Mouse (Mus musculus) gastrocnemius, postnatal 25 days (tissue): ENCODE measurements around the gene Olfr132. TPM values are rescaled to one million over a fixed set of nuclear protein-coding genes. Genes with fewer than 3 reads are reported as not detected.
"Not testable (repeated sequence)": the region's sequence is repeated elsewhere in the genome, so short reads cannot be mapped to it uniquely, and the experiment has no call there.

Experiments
- DNase-seq: peaks from one replicate; pipeline ENCODE4 v3.0.0; 2022
- long read RNA-seq, 2 experiments: library from polyadenylated mRNA; stranded (forward); transcript quantifications; one replicate each; pipeline ENCODE4 v2.0.0; 2021
- total RNA-seq, 2 experiments: library from RNA; stranded (reverse); gene quantifications; 1 replicate in 1 of 2; 2 replicates in 1 of 2; pipeline ENCODE4 v1.2.3; 2021

Gene Olfr132
- not detected for total RNA-seq
- long read RNA-seq, experiment 1: 0 reads
- long read RNA-seq, experiment 2: 0 reads

DNA sequence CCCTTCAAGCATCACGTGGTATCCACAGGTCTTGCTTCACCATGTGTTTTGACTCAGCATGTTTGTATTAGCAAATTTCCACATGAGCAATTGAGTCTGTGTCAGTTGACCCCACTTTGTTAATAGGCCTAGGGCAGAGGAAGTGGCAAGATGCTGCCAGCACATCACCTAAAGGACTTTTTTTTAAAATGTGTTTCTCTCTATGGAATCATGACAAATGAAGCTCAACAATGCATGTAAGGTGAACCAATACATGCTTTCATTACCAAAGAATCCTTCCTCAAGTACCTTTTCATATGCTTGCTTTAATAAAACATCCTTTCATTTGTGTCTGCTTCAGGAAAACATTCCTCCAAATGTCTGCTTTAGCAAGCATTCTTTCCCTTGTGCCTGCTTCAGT lies at the start of gene Olfr132:
Gene Olfr132, minus strand, starts transcription at position 101 of the 400 bp plus-strand sequence.
- no peak for DNase-seq

DNA sequence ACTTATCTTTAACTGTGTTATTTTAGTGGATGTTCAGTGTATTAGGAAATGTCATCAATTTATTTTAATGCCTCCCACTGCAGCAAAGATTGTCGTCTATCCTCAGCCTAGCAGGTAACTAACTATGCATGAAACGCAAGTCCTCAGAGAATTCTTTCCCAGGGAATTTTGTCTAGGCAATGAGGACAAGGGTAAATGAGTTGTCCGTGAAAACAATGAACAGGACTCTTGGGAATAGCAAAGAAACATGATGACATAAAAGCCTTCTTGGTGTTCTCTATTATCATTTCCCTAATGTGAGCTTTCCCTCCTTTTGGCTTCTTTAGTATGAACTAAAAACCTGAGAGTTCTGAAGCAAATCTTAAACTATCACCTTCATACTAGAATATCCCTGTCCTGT lies 36.8 kb upstream of the Olfr132 start, which contains the start of gene Olfr134:
Gene Olfr134, plus strand, starts transcription at position 301 of the 400 bp plus-strand sequence.
- DNase-seq: no peak

DNA sequence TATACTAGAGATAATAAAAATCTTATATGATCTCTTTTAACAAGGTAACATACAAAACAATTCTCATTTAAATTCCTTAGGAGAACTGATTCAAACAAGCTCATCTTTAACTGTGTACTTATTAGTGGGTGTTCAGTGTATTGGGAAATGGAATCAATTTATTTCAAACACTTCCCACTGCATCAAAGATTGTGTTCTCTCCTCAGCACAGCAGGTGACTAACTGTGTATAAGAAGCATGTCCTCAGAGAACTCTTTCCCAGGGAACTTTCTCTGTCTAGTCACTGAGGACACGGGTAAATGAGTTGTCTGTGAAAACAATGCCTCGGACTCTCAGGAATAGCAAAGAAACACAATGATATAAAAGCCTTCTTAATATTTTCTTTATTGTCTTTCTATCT lies 10.7 kb upstream of the Olfr132 start, which contains the start of gene Olfr133:
Gene Olfr133, plus strand, starts transcription at position 301 of the 400 bp plus-strand sequence.
- DNase-seq: no peak

DNA sequence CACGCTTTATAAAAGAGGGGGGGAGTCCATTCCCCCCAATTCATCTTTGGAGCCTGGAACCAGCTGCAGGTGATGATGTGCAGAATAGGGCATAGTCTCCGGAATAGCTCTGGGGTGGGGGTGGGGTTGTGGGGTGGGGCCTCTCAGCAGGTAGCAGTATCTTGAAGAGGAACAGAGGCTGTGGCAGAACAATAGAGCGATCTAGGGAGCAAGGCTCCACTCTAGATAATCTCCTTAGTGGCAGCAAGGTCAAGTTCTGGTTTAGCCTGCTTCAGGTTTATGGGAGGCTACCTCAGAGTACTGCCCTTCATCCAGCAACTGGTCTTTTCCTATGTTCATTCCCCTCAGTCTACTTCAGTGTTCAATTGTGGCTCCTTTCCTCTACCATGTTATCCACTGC lies 9.0 kb downstream of the Olfr132 start:
- not testable (repeated sequence) for DNase-seq

DNA sequence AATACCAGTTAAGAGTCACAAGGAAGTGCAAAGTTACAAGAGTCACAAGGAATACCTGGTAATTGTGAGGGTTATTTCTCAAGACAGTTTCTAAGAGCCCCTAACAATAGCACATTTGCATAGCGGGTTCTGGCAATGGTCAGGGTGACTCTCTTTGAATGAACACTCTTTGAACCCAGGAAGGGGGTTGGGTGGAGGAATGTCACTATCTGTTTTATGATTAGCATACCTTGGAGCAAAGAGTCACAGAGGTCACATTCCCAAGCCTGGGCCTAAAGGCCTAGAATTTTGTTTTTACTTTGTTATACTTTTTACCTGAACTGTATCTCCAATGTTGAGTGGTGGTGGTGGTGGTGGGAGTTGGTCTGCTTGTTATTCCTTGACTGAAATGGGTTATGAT lies 10.1 kb downstream of the Olfr132 start:
- DNase-seq: not testable (repeated sequence)

DNA sequence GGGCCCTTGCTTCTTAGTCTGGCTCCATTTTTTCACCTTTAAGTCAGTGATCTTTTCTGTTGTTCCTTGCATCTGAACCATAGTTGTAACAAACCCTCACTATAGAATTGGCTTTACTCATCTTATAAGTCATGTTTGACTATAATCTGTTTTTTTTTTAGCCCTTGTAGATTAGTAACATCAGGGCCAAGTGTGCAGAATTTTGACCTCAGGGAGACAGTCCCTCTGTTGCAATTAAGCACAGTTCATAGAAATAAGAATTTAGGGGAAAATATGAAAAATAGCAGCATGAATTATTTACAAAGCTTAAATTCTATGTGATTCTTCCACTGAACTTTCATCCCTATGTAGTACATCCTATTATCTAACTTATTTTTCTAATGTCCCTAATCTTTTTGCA lies 45.7 kb downstream of the Olfr132 start, which contains the start of gene Olfr131:
Gene Olfr131, minus strand, starts transcription at position 101 of the 400 bp plus-strand sequence.
- no peak for DNase-seq

DNA sequence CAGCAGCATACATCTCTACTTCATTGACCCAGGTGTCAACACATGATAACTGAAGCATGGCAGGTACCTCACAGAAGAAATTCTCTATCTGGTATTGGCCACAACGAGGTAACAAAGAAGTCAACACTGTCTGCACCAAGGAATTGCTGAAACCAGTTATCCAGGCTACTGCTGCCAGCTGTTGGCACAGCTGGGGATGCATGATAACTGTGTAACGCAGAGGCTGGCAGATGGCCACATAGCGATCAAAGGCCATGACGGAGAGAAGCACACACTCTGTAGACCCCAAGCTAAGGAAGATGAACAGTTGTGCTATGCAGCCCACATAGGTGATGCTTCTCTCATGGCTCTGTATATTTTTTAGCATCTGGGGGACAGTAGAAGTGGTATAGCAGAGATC lies 52.0 kb downstream of the Olfr132 start:
- no peak for DNase-seq

Other genes with a start within 250 kb of the Olfr132 start
- not detected for gene Olfr127, start 234.1 kb downstream of the Olfr132 start, total RNA-seq
- gene Olfr128, start 214.0 kb downstream of the Olfr132 start, total RNA-seq: not detected
- gene Olfr761, start 181.4 kb downstream of the Olfr132 start, total RNA-seq: not detected
- not detected for gene Olfr129, start 74.4 kb downstream of the Olfr132 start, total RNA-seq
- gene Olfr130, start 70.6 kb downstream of the Olfr132 start, total RNA-seq: not detected
- not detected for gene Olfr131, start 45.8 kb downstream of the Olfr132 start, total RNA-seq
- gene Olfr133, start 10.8 kb upstream of the Olfr132 start, total RNA-seq: not detected
- not detected for gene Olfr134, start 36.9 kb upstream of the Olfr132 start, total RNA-seq
- gene Olfr135, start 69.8 kb upstream of the Olfr132 start, total RNA-seq: not detected
- gene Olfr138, start 126.5 kb upstream of the Olfr132 start, total RNA-seq: not detected
- gene Olfr137, start 173.0 kb upstream of the Olfr132 start, total RNA-seq: not detected
- not detected for gene Olfr136, start 195.3 kb upstream of the Olfr132 start, total RNA-seq